Mouse (Mus musculus): ENCODE data around the gene Cwc25. TPM values are rescaled to one million over a fixed set of nuclear protein-coding genes. Genes with fewer than 3 reads are reported as not detected.
"Not testable (repeated sequence)": the region's sequence is repeated elsewhere in the genome, so short reads cannot be mapped to it uniquely, and the experiment has no call there.

Gene Cwc25
- polyA plus RNA-seq, 1 experiment, result 6.7 TPM

DNA sequence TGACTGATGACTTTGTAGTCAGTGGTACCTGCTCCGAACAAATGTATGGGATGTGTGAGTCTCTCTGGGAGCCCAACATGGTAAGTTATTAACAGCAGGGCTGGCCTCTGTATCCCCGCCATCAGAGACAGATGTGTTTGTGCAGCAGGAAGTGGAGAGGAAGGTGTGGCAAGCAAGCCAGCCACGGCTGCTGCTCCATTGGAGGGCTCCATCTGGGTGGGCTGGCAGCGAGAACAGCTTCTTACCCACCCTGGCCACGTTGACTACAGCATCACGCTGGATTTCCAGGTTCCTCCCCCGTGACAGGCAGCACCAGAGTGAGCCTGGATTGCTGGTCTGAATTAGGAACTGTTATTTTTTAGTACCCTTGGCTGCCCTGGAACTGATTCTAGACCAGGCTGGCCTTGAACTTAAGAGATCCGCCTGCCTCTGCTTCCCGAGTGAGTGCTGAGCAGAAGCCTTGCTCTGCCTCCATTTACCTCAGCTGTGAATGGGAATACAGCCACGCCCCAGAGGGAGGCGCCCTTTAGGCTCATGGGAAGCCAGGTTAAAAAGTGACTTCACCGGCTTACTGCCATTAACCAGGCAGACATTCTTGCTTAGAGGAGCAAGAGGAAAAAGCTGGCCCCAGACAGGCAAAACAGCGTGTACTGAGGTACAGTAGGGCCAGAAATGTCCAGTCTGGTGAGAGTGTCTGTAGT is 55.0 kb downstream of the Cwc25 start:
- no peak overlapping the region for H3K4me3 ChIP-seq (ENCODE audit: extremely low read depth, insufficient read depth, insufficient read length)
- H3K27me3 ChIP-seq (ENCODE audit: control insufficient read depth, insufficient read depth, low read length), result no peaks in the 10 kb centered on the region
- no peaks in the 10 kb centered on the region for H3K4me1 ChIP-seq (ENCODE audit: control insufficient read depth, insufficient read depth, insufficient read length)
- peaks cover 23% of the 10 kb centered on the region for H3K36me3 ChIP-seq (ENCODE audit: control insufficient read depth, insufficient read depth, low read length)
- TF ChIP-seq POLR2A (IDR thresholded peaks at IDR 0.05; ENCODE audit: low read depth, low read length) (no peak), CTCF (IDR thresholded peaks at IDR 0.05; ENCODE audit: extremely low read depth, insufficient read depth, insufficient read length, insufficient replicate concordance) (no peak)
- H3K27ac ChIP-seq (ENCODE audit: insufficient read depth, low read length), result no peak overlapping the region
- 48% methylated on average over 13 of the region's 13 CpGs for WGBS
- no peak for DNase-seq (ENCODE audit: low read depth in 1 of 2, low spot score in 2 of 2)

DNA sequence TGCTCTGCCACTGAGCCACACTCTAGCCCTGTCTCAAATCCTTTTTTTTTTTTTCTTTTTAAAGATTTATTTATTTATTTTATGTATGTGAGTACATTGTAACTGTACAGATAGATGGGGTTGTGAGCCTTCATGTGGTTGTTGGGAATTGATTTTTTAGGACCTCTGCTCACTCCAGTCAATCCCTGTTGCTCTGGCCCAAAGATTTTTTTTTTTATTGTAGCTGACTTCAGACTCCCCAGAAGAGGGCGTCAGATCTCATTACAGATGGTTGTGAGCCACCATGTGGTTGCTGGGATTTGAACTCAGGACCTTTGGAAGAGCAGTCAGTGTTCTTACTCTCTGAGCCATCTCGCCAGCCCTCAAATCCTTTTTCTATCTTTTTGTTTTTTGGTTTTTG is 56.3 kb downstream of the Cwc25 start:
- H3K4me1 ChIP-seq (ENCODE audit: control insufficient read depth, insufficient read depth, insufficient read length); H3K4me3 ChIP-seq (ENCODE audit: extremely low read depth, insufficient read depth, insufficient read length); H3K27ac ChIP-seq (ENCODE audit: insufficient read depth, low read length); DNase-seq (ENCODE audit: low read depth in 1 of 2, low spot score in 2 of 2); H3K27me3 ChIP-seq (ENCODE audit: control insufficient read depth, insufficient read depth, low read length): not testable (repeated sequence)
- peaks cover 23% of the 10 kb centered on the region for H3K36me3 ChIP-seq (ENCODE audit: control insufficient read depth, insufficient read depth, low read length)
- 87% methylated on average over 2 of the region's 2 CpGs for WGBS

DNA sequence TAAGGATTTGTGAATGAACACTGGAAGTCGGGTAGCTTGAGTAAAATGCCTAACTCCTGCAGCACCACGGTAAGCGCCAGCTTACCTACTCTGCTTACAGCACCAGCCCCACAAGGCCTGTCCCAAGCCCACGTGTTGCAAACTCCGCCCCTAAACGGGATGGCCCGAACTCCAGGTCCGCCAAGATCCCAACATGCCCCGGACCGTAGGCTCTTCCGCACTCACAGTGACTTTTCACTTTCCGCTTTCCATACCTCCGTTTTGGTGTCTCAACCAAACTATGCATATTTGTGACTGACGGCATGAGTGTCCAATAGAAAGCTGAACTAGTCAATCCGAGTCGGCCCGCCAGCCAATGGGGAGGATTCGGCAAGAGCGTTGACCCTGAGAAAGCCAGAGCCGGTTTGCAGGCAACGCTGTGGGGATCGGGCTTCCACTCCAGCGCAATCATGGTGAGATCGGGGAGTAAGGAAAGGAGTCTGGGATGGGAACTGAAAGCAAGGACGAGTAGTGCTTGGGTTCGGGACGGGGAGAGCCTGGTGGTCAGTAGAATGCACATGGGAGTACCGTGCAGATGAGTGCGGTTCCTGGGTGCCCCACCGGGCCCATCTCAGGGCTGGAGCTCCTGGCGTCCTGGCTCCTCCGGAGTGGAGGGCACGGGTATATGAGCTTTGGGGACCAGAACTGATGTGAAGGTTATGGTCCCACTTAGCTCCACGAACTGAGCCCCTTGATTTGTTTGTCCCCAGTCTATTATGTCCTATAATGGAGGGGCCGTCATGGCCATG is 63.1 kb downstream of the Cwc25 start, which contains the start of gene Psmb3:
TSS of gene Psmb3 (plus strand) at position 361 of the 788 bp plus-strand sequence.
- H3K4me1 ChIP-seq (ENCODE audit: control insufficient read depth, insufficient read depth, insufficient read length), result peaks cover 13% of the 10 kb centered on the region; the same call in 1 of the 2 replicates
- under 1% methylated on average over 35 of the region's 35 CpGs for WGBS
- peak within 1 kb of the TSS; percentile 67 for H3K27ac ChIP-seq (ENCODE audit: insufficient read depth, low read length)
- peaks cover 13% of the 10 kb centered on the region for H3K27me3 ChIP-seq (ENCODE audit: control insufficient read depth, insufficient read depth, low read length)
- H3K36me3 ChIP-seq (ENCODE audit: control insufficient read depth, insufficient read depth, low read length), result peaks cover 6% of the 10 kb centered on the region
- H3K4me3 ChIP-seq (ENCODE audit: extremely low read depth, insufficient read depth, insufficient read length), result peak within 1 kb of the TSS; percentile 85
- DNase-seq (ENCODE audit: low read depth in 1 of 2, low spot score in 2 of 2), result peak; percentile 99 to 100
- TF ChIP-seq CTCF (IDR thresholded peaks at IDR 0.05; ENCODE audit: extremely low read depth, insufficient read depth, insufficient read length, insufficient replicate concordance) (no peak), POLR2A (IDR thresholded peaks at IDR 0.05; ENCODE audit: low read depth, low read length) (peak; percentile 84)

DNA sequence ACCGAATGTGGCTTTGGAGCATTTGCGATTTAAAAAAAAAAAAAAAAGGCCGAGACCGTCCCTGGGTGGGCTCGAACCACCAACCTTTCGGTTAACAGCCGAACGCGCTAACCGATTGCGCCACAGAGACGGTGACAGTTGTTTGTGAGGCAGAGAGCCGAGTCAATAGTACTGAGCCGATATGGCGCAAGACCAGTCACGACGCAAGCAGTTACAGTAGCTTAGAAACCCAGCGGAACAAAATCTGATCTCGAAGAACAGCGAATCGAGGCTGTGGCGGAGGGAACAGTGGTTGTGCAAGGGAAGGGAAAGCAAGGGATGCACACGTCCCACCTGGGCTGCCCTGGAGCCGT is 64.0 kb downstream of the Cwc25 start:
- no peak for TF ChIP-seq POLR2A (IDR thresholded peaks at IDR 0.05; ENCODE audit: low read depth, low read length)
- TF ChIP-seq CTCF (IDR thresholded peaks at IDR 0.05; ENCODE audit: extremely low read depth, insufficient read depth, insufficient read length, insufficient replicate concordance), result no peak
- DNase-seq (ENCODE audit: low read depth in 1 of 2, low spot score in 2 of 2), result peak; percentile 75 to 85
- H3K4me3 ChIP-seq (ENCODE audit: extremely low read depth, insufficient read depth, insufficient read length), result peak overlapping the region; percentile 85
- peaks cover 13% of the 10 kb centered on the region for H3K27me3 ChIP-seq (ENCODE audit: control insufficient read depth, insufficient read depth, low read length)
- H3K27ac ChIP-seq (ENCODE audit: insufficient read depth, low read length), result peak overlapping the region; percentile 67
- peaks cover 13% of the 10 kb centered on the region; the same call in 1 of the 2 replicates for H3K4me1 ChIP-seq (ENCODE audit: control insufficient read depth, insufficient read depth, insufficient read length)
- under 1% methylated on average over 24 of the region's 24 CpGs for WGBS
- H3K36me3 ChIP-seq (ENCODE audit: control insufficient read depth, insufficient read depth, low read length), result peaks cover 6% of the 10 kb centered on the region

DNA sequence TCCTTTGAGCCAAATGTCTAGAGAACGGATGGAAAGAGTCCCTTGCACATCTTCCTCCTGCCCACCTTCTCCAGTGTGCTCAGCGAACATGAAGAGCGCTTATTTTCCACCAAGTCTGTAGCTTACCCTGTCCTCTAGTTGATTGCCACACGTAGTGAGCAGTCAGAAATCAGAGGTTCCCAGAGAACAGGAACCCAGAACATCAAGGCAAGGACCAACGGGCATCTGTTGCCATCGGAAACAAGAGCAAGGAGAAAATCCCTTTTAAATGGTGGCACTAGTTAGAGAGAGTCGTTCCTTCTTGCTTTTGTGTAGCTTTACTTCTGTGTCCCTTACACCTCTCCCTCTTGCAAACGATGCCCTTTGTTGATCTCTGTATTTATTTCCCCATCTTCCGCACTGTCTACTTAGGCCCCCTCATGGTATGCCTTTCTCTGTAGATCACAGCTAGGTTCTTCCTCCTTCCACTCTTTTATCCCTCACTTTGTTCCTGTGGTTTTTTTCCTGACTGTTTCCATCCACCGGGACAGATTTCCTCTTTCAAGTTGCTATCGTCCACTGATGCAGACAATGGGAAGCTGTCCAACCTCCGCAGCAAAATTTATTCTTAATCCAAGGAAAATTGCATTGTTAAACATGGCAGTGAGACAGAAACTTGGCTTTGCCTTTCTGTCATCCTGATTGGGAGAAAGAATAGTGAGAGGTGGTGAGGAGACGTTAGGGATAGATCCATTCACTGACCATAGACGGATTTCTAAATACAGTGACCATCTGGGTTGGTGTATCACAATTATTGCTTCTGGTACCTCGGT is 64.6 kb downstream of the Cwc25 start:
- no peak for TF ChIP-seq POLR2A (IDR thresholded peaks at IDR 0.05; ENCODE audit: low read depth, low read length)
- TF ChIP-seq CTCF (IDR thresholded peaks at IDR 0.05; ENCODE audit: extremely low read depth, insufficient read depth, insufficient read length, insufficient replicate concordance), result no peak
- WGBS, result 46% methylated on average over 15 of the region's 15 CpGs
- H3K27me3 ChIP-seq (ENCODE audit: control insufficient read depth, insufficient read depth, low read length), result peaks cover 13% of the 10 kb centered on the region
- H3K4me1 ChIP-seq (ENCODE audit: control insufficient read depth, insufficient read depth, insufficient read length), result peaks cover 13% of the 10 kb centered on the region; the same call in 1 of the 2 replicates
- DNase-seq (ENCODE audit: low read depth in 1 of 2, low spot score in 2 of 2), result no peak
- peaks cover 1% of the 10 kb centered on the region for H3K36me3 ChIP-seq (ENCODE audit: control insufficient read depth, insufficient read depth, low read length)
- H3K27ac ChIP-seq (ENCODE audit: insufficient read depth, low read length), result no peak overlapping the region
- H3K4me3 ChIP-seq (ENCODE audit: extremely low read depth, insufficient read depth, insufficient read length), result no peak overlapping the region

DNA sequence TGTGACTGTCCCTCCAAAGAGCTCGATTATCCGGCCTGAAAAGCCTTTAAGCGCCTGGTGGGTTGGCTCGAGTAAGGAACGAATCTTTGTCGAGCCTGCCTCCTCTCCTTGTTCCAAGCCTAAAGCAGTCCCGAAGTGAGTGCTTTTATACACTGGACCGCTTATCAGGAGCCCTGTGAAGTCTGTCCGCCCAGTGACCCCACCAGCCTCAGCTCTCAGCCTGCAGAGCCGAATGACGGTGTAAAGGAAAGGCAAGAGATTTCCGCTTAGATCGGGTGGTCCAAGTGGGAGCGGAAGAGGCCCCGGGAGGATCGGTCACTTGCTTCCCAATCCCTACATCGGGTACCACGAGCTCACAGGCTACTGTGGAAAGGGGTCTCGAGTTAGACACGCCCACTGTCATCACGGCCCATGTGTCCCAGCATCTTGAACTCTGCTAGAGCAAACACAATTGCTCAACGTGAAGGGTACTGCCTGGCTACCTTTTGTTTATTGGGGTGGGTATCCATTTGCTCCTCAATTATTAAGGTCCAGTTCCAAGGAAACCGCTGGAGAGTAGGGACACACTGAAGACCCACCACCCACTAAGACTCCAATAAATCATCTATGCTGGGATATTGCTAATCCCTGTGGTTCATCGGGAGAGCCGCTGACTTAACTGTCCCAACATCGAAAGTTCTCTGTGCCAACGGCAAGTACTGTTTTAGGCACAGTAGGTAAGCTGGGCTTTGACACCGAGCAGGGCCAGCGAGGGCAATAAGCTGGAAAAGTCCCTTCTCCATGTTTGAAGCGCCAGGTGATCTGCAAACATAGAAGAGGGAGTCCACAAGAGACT is 65.4 kb downstream of the Cwc25 start:
- H3K4me1 ChIP-seq (ENCODE audit: control insufficient read depth, insufficient read depth, insufficient read length), result peaks cover 13% of the 10 kb centered on the region; the same call in 1 of the 2 replicates
- TF ChIP-seq CTCF (IDR thresholded peaks at IDR 0.05; ENCODE audit: extremely low read depth, insufficient read depth, insufficient read length, insufficient replicate concordance) (no peak), POLR2A (IDR thresholded peaks at IDR 0.05; ENCODE audit: low read depth, low read length) (no peak)

More for the DNA sequence above, 65.4 kb downstream of the Cwc25 start:
- peak overlapping the region; percentile 58 for H3K4me3 ChIP-seq (ENCODE audit: extremely low read depth, insufficient read depth, insufficient read length)
- DNase-seq (ENCODE audit: low read depth in 1 of 2, low spot score in 2 of 2), result no peak
- H3K27ac ChIP-seq (ENCODE audit: insufficient read depth, low read length), result 0 out of 2 replicates have a peak overlapping the region, but pooled peaks have one; percentile 21
- no peaks in the 10 kb centered on the region; the same call in 1 of the 2 replicates for H3K36me3 ChIP-seq (ENCODE audit: control insufficient read depth, insufficient read depth, low read length)
- peaks cover 13% of the 10 kb centered on the region for H3K27me3 ChIP-seq (ENCODE audit: control insufficient read depth, insufficient read depth, low read length)
- 21% methylated on average over 30 of the region's 30 CpGs for WGBS
